Mouse (Mus musculus): ENCODE measurements around the gene Hoxc10.

The Hoxc10 gene

GRCm38 (mm10) chr15:103013238-103013984 is 46.8 kb downstream of the Hoxc10 start:
- DNase-seq, result no peak

- DNase-seq, result no peak
Observed at GRCm38 (mm10) chr15:103014166-103015008, 47.8 kb downstream of the Hoxc10 start.

DNA sequence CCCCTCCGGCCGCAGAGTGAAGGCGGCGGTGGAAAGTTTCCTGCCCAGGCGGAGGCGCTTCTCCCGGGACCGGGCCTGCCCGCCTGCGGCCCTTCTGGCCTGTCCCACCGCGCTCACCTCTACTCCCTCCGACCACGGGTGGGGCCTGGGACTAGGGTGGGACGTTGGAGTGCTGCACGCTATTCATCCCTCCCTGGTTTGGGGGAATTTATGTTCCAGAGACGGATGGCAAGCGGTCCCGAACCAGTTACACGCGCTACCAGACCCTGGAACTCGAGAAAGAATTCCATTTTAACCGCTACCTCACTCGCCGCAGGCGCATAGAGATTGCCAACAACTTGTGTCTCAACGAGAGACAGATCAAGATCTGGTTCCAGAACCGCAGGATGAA is 48.4 kb downstream of the Hoxc10 start:
- no peak for DNase-seq

- no peak for DNase-seq
Observed at GRCm38 (mm10) chr15:103015406-103016166, 49.0 kb downstream of the Hoxc10 start.

GRCm38 (mm10) chr15:103018636-103019035 is 52.0 kb downstream of the Hoxc10 start, which contains the start of gene Hoxc4:
Hoxc4 (plus strand) TSS chr15:103018934.
- no peak for DNase-seq

- DNase-seq, result no peak
Observed at GRCm38 (mm10) chr15:103020899-103021418, 54.4 kb downstream of the Hoxc10 start.
